ENCODE assay signal across 10 mouse cellular contexts in the genomic region with DNA sequence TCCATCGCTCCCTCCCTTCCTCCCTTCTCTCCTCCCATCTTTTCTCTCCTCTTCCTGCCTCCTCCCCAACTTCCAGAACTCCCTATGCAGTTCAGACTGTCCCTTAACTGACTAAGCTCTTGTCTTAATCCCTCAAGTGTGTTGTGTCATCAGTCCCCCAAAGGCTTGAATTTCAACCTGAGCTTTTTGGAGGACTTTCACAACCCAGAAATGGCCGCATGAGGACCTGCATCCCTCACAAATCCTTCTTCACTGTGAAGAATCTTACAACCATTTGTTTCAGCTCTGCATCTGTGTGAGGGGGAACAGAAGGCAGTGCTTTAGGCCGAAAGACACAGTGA. TPM values are rescaled to one million over a fixed set of nuclear protein-coding genes. Genes with fewer than 3 reads are reported as not detected.
DNase-seq lines count a peak whose midpoint lies in the region; ATAC-seq lines count a peak whose summit lies in the region.
"Had no signal": no experiment of that assay in that cellular context is flagged by ENCODE, and none has a peak within 500 bp of the region (broad histone marks: within the 10 kb centered on the region; RNA-seq: fewer than 3 reads in every experiment).

No protein-coding gene starts in this region.

- H3K4me3 ChIP-seq in heart, embryonic 13.5 days: peak overlapping the region; percentile 48; the same call in 1 of the 2 replicates
- H3K4me3 ChIP-seq in brown adipose tissue, adult 24 weeks (ENCODE audit: insufficient read depth, low read depth, low read length): no peak overlapping the region
- peak overlapping the region; percentile 40; the same call in 1 of the 2 replicates for H3K4me3 ChIP-seq in hindbrain, embryonic 10.5 days
- H3K4me3 ChIP-seq in midbrain, embryonic 12.5 days: no peak overlapping the region

- peak overlapping the region; percentile 73 for H3K4me2 ChIP-seq in heart, embryonic 13.5 days
- H3K4me2 ChIP-seq in midbrain, embryonic 12.5 days (replicated peaks): peak overlapping the region; percentile 49

- ATAC-seq in heart, embryonic 13.5 days (ENCODE audit: extremely low read depth, insufficient number of reproducible peaks, low FRiP score, low TSS enrichment): no peak
- no peak for ATAC-seq in midbrain, embryonic 12.5 days (ENCODE audit: low FRiP score, low read depth)
- ATAC-seq: inflammation-experienced regulatory T-cells, adult 6 months had no signal

- H3K27ac ChIP-seq in heart, embryonic 13.5 days (replicated peaks): peak overlapping the region; percentile 94
- H3K27ac ChIP-seq in brown adipose tissue, adult 24 weeks (replicated peaks; ENCODE audit: low read depth, low read length): peak overlapping the region; percentile 56
- H3K27ac ChIP-seq in hindbrain, embryonic 10.5 days: peak overlapping the region; percentile 87
- H3K27ac ChIP-seq in midbrain, embryonic 12.5 days (replicated peaks): peak overlapping the region; percentile 66; the same call in 1 of the 2 replicates

- peaks cover 21% of the 10 kb centered on the region for H3K4me1 ChIP-seq in heart, embryonic 13.5 days
- no peaks in the 10 kb centered on the region for H3K4me1 ChIP-seq in brown adipose tissue, adult 24 weeks (ENCODE audit: control insufficient read depth, insufficient read depth, insufficient read length, low read length)
- H3K4me1 ChIP-seq in hindbrain, embryonic 10.5 days (replicated peaks): peaks cover 23% of the 10 kb centered on the region
- peaks cover 13% of the 10 kb centered on the region for H3K4me1 ChIP-seq in midbrain, embryonic 12.5 days

- no peaks in the 10 kb centered on the region for H3K27me3 ChIP-seq in heart, embryonic 13.5 days (replicated peaks)
- peaks cover 5% of the 10 kb centered on the region; the same call in 1 of the 2 replicates for H3K27me3 ChIP-seq in hindbrain, embryonic 10.5 days (ENCODE audit: insufficient read depth, poor library complexity, severe bottlenecking)
- H3K27me3 ChIP-seq in midbrain, embryonic 12.5 days: no peaks in the 10 kb centered on the region

- no peaks in the 10 kb centered on the region for H3K9me3 ChIP-seq in heart, embryonic 13.5 days
- H3K9me3 ChIP-seq in hindbrain, embryonic 10.5 days: no peaks in the 10 kb centered on the region
- no peaks in the 10 kb centered on the region for H3K9me3 ChIP-seq in midbrain, embryonic 12.5 days

- H3K36me3 ChIP-seq in heart, embryonic 13.5 days: no peaks in the 10 kb centered on the region
- no peaks in the 10 kb centered on the region for H3K36me3 ChIP-seq in hindbrain, embryonic 10.5 days
- no peaks in the 10 kb centered on the region for H3K36me3 ChIP-seq in midbrain, embryonic 12.5 days

- WGBS in heart, embryonic 13.5 days: 38% methylated on average over 3 of the region's 3 CpGs
- 53% methylated on average over 3 of the region's 3 CpGs for WGBS in hindbrain, embryonic 10.5 days
- 38% methylated on average over 3 of the region's 3 CpGs for WGBS in midbrain, embryonic 12.5 days

- H3K9ac ChIP-seq in heart, embryonic 13.5 days: peak overlapping the region; percentile 70
- no peak overlapping the region; the same call in 1 of the 2 replicates for H3K9ac ChIP-seq in midbrain, embryonic 12.5 days (replicated peaks)

- DNase-seq in heart, adult 9 months (ENCODE audit: low spot score in 2 of 2): no peak
- no peak for DNase-seq in hindbrain, embryonic 10.5 days (ENCODE audit: low spot score)
- DNase-seq in thymus, postnatal 0 days (ENCODE audit: low spot score): no peak
- DNase-seq in ovary, postnatal 14 days (ENCODE audit: low spot score): no peak
- DNase-seq in layer of hippocampus, adult 9-11 months: no peak

RNA-seq across cellular contexts. Expression of gene Cdrt4, which starts 15.4 kb away (rescaled TPM):
- polyA plus RNA-seq in heart, embryonic 13.5 days (2015; fragmentation: Nextera tagmentation; extraction: Ambion mirVana): not detected in 2 replicates
- not detected in 2 replicates for polyA plus RNA-seq in brown adipose tissue, adult 24 weeks (2012; ENCODE audit: insufficient read depth, insufficient read length, missing spikeins)
- polyA plus RNA-seq in hindbrain, embryonic 10.5 days (2016; fragmentation: Nextera tagmentation; extraction: Ambion mirVana): 0.30 TPM in 1 of 2 replicates, not detected in the other
- not detected in 2 replicates for polyA plus RNA-seq in midbrain, embryonic 12.5 days (2016; fragmentation: Nextera tagmentation; extraction: Ambion mirVana)
- 0.24 TPM in 1 of 2 replicates, not detected in the other for polyA plus RNA-seq in thymus, postnatal 0 days (2015; fragmentation: Nextera tagmentation; extraction: Ambion mirVana)
- polyA plus RNA-seq: C2C12; inflammation-experienced regulatory T-cells, adult 6 months had no signal

Comparison
In these comparisons a context has a peak if more than half of its experiments do, and no peak if none do; other contexts are left out.
1. H3K4me3 ChIP-seq: peak in heart, embryonic 13.5 days (single experiment) and hindbrain, embryonic 10.5 days (single experiment); none in brown adipose tissue, adult 24 weeks (single experiment) and midbrain, embryonic 12.5 days (single experiment).
2. Peak in every context shown above with its lines, with median percentiles within 50 percentile points of each other: H3K27ac ChIP-seq.